In the genomic region with DNA sequence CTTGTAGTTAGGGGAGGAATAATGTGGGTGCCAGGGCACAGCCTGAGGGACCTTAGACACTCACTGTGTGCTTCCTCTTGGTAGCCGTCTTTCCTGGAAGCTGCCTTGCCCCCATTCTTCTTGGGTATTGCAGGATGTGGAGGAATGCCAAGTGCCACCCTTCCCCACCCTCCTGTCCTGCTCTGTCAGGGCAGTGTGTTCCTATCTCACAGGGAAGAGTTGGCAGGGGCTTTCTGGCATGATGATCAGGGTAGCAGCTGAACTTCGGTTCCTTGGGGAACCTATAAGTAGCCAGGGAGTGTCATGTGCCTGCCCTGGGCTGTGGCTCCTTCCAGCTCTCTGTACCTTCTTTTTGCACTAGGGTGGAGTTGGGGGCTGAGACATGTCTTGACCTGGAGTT, we compare ENCODE assay signal across 34 mouse cellular contexts. TPM values are rescaled to one million over a fixed set of nuclear protein-coding genes. Genes with fewer than 3 reads are reported as not detected.
DNase-seq lines count a peak whose midpoint lies in the region; TF ChIP-seq lines count a peak whose summit lies in the region.
"Had no signal": no experiment of that assay in that cellular context is flagged by ENCODE, and none has a peak within 500 bp of the region (broad histone marks: within the 10 kb centered on the region; RNA-seq: fewer than 3 reads in every experiment).

No protein-coding gene starts in this region.

- peak; percentile 54; the same call in 1 of the 2 replicates for TF ChIP-seq EP300 in heart, adult 2 months (IDR thresholded peaks at IDR 0.05; ENCODE audit: insufficient read depth, low read depth, low read length)

- no peak for TF ChIP-seq CTCF in heart, adult 2 months (IDR thresholded peaks at IDR 0.05)

- peak in 1 of 2 experiments; percentile 69 for DNase-seq in heart, adult 2 months
- no peak for DNase-seq in heart, postnatal 25 days (ENCODE audit: low spot score)
- peak; percentile 68 to 79 for DNase-seq in gastrocnemius, adult 8-10 months (ENCODE audit: low spot score in 2 of 2)
- peak; percentile 82 for DNase-seq in gastrocnemius, postnatal 25 days
- peak; percentile 63 for DNase-seq in lung, postnatal 36 days
- DNase-seq in cerebellum, postnatal 36 days, result no peak
- no peak for DNase-seq in layer of hippocampus, adult 18-20 months (ENCODE audit: low spot score in 2 of 2)
- no peak for DNase-seq in thymus, postnatal 4 days
- DNase-seq: adrenal gland, adult 2 months; B cell, adult 2 months; cerebellum, adult 2 months; cerebellum, postnatal 25 days; kidney, adult 8-10 months; kidney, postnatal 10 days had no signal

- peaks cover 3% of the 10 kb centered on the region for H3K79me2 ChIP-seq in heart, adult 2 months (replicated peaks; ENCODE audit: control insufficient read depth, insufficient read depth, low read length)

- no peak overlapping the region for H3K9ac ChIP-seq in heart, adult 2 months (ENCODE audit: low read depth, low read length)
- H3K9ac ChIP-seq: forebrain, embryonic 15.5 days; heart, embryonic 13.5 days; hindbrain, embryonic 12.5 days; limb, embryonic 12.5 days; liver, embryonic 15.5 days; midbrain, embryonic 12.5 days; stomach, embryonic 15.5 days had no signal

- peak overlapping the region; percentile 53 for H3K27ac ChIP-seq in heart, adult 2 months
- H3K27ac ChIP-seq: forebrain, embryonic 15.5 days; heart, embryonic 13.5 days; hindbrain, embryonic 12.5 days; left cerebral cortex, adult 2 months; limb, embryonic 12.5 days; liver, embryonic 15.5 days; midbrain, embryonic 12.5 days; stomach, embryonic 15.5 days had no signal

- WGBS in heart, adult 2 months, result 16% methylated on average over 2 of the region's 2 CpGs

- no peaks in the 10 kb centered on the region for H3K27me3 ChIP-seq in heart, adult 2 months (ENCODE audit: control insufficient read depth, insufficient read depth, low read length)
- H3K27me3 ChIP-seq: forebrain, embryonic 15.5 days; heart, embryonic 13.5 days; hindbrain, embryonic 12.5 days; limb, embryonic 12.5 days; liver, embryonic 15.5 days; midbrain, embryonic 12.5 days; stomach, embryonic 15.5 days had no signal

- intact Hi-C loops in heart, adult 2 months (cut with DNase I), result no loop called here
- intact Hi-C loops in heart, postnatal 25 days (cut with DNase I), result loop anchor here (2.0 kb wide), 1 partner anchor 77 kb away; no protein-coding TSS in a partner anchor

- peaks cover 5% of the 10 kb centered on the region for H3K36me3 ChIP-seq in heart, adult 2 months (ENCODE audit: control insufficient read depth, insufficient read depth, low read length)
- H3K36me3 ChIP-seq: stomach, embryonic 15.5 days had no signal

- no peak for TF ChIP-seq POLR2A in heart, adult 2 months (IDR thresholded peaks at IDR 0.05; ENCODE audit: insufficient read depth, low read depth, low read length)

- no peak overlapping the region for H3K4me3 ChIP-seq in heart, adult 2 months
- H3K4me3 ChIP-seq: forebrain, embryonic 15.5 days; heart, embryonic 13.5 days; hindbrain, embryonic 12.5 days; left cerebral cortex, adult 2 months; limb, embryonic 12.5 days; liver, embryonic 15.5 days; megakaryocyte, embryonic 14.5 days; midbrain, embryonic 12.5 days; stomach, embryonic 15.5 days had no signal

- peaks cover 33% of the 10 kb centered on the region for H3K4me1 ChIP-seq in heart, adult 2 months (ENCODE audit: control insufficient read depth, insufficient read depth, low read length)
- H3K4me1 ChIP-seq: limb, embryonic 12.5 days; midbrain, embryonic 12.5 days; stomach, embryonic 15.5 days had no signal

RNA-seq across cellular contexts. Expression of gene Gm10277, which starts 26.4 kb away (rescaled TPM):
- not detected for total RNA-seq in heart, adult 2 months (2021)
- not detected in 2 replicates for polyA plus RNA-seq in heart, adult 2 months (2012; rRNA removed)
- not detected for total RNA-seq in heart, postnatal 25 days (2021)
- not detected for total RNA-seq in gastrocnemius, adult 8-10 months (2022)
- total RNA-seq in gastrocnemius, postnatal 25 days (2021), result not detected
- not detected for total RNA-seq in layer of hippocampus, adult 18-20 months (2021)
- total RNA-seq: adrenal gland, adult 2 months; adrenal gland, postnatal 36 days; gastrocnemius, postnatal 36 days; heart, postnatal 14 days; layer of hippocampus, postnatal 14 days; left cerebral cortex, adult 2 months; left cerebral cortex, postnatal 25 days; liver, adult 2 months; midbrain, postnatal 0 days had no signal
- polyA plus RNA-seq: adrenal gland, adult 2 months; brain, embryonic 14.5 days; cerebellum, adult 2 months; frontal cortex, adult 2 months; liver, adult 2 months; small intestine, adult 2 months; urinary bladder, adult 2 months had no signal

RNA-seq across cellular contexts. Expression of gene Myo18a, which starts 50.9 kb away (rescaled TPM):
- total RNA-seq in heart, adult 2 months (2021), result 100 to 1,000 TPM; 240 to 274 TPM
- 98.6 and 107 TPM in 2 replicates for polyA plus RNA-seq in heart, adult 2 months (2012; rRNA removed)
- total RNA-seq in heart, postnatal 25 days (2021), result 100 to 1,000 TPM; 273 to 280 TPM
- total RNA-seq in gastrocnemius, adult 8-10 months (2022), result 100 to 1,000 TPM; 309 to 400 (median 330) TPM
- 100 to 1,000 TPM; 329 to 377 TPM for total RNA-seq in gastrocnemius, postnatal 25 days (2021)
- total RNA-seq in layer of hippocampus, adult 18-20 months (2021), result 100 to 1,000 TPM; 130 to 137 TPM

Comparison
In these comparisons a context has a peak if more than half of its experiments do, and no peak if none do; other contexts are left out.
1. DNase-seq: peak in gastrocnemius, adult 8-10 months (2 of 2), gastrocnemius, postnatal 25 days (single experiment) and lung, postnatal 36 days (single experiment); none in heart, postnatal 25 days (single experiment), cerebellum, postnatal 36 days (0 of 2), layer of hippocampus, adult 18-20 months (0 of 2) and thymus, postnatal 4 days (single experiment).